Mouse (Mus musculus) liver, embryonic 14 days (tissue): ENCODE results near the gene Tbcd. TPM values are rescaled to one million over a fixed set of nuclear protein-coding genes. Genes with fewer than 3 reads are reported as not detected.

ENCODE experiments used
- polyA plus RNA-seq: library from polyadenylated mRNA; depleted of rRNA; stranded (reverse); fragments of >200 nt; gene quantifications from 2 replicates; pipeline ENCODE4 v1.2.3, GENCODE M21; 2012; rRNA removed

Tbcd gene
- polyA plus RNA-seq: 16.7 and 19.3 TPM in 2 replicates

GRCm38 (mm10) chr11:121451753-121452635 is at the start of gene Tbcd:
Tbcd (plus strand) TSS chr11:121451949.

GRCm38 (mm10) chr11:121420830-121421552 is 30.8 kb upstream of the Tbcd start, which contains the start of gene Fn3krp:
Fn3krp (plus strand) TSS chr11:121421401.

GRCm38 (mm10) chr11:121434156-121435155 is 17.3 kb upstream of the Tbcd start, which contains the start of gene Fn3k:
Fn3k (plus strand) TSS chr11:121434913.

DNA sequence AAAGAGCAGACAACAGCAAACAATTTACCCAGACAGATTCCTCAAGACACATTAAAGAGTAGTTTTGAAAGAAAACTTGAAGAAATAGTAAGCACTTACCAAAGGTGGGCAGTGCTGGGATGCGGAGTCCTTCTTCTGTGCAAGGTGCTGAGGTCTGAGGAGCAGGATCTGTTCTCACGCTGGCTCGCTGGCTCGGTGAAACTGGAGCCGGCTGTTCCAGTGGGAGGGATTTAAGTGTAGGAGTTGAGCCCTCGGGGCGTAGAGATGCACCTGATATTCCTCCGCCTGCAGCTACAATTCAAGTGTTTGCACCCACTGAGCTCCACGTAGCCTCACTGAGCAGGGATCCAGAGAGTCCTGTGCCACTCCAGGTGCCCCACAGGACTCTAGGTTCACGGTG is 67.4 kb downstream of the Tbcd start, which contains the start of gene Zfp750:
Gene Zfp750 (minus strand): TSS at position 203 of the 400 bp plus-strand sequence.

Other genes starting within 250 kb of the Tbcd start
- gene Hexdc, start 247.5 kb upstream of the Tbcd start, polyA plus RNA-seq: 6.9 and 8.6 TPM in 2 replicates
- gene Ogfod3, start 247.2 kb upstream of the Tbcd start, polyA plus RNA-seq: 5.6 and 5.9 TPM in 2 replicates
- 14.7 and 18.6 TPM in 2 replicates for gene Cybc1, start 222.6 kb upstream of the Tbcd start, polyA plus RNA-seq
- 40.0 and 45.3 TPM in 2 replicates for gene Narf, start 214.7 kb upstream of the Tbcd start, polyA plus RNA-seq
- 8.5 and 9.7 TPM in 2 replicates for gene Foxk2, start 192.0 kb upstream of the Tbcd start, polyA plus RNA-seq
- gene Wdr45b, start 97.5 kb upstream of the Tbcd start, polyA plus RNA-seq: 14.8 and 16.9 TPM in 2 replicates
- gene Rab40b, start 63.7 kb upstream of the Tbcd start, polyA plus RNA-seq: 0.18 and 0.33 TPM in 2 replicates
- gene Fn3krp, start 30.5 kb upstream of the Tbcd start, polyA plus RNA-seq: 22.8 and 26.2 TPM in 2 replicates
- gene Fn3k, start 17.0 kb upstream of the Tbcd start, polyA plus RNA-seq: 32.8 and 40.2 TPM in 2 replicates
- gene Zfp750, start 67.4 kb downstream of the Tbcd start, polyA plus RNA-seq: 0.12 and 0.18 TPM in 2 replicates
- gene B3gntl1, start 221.2 kb downstream of the Tbcd start, polyA plus RNA-seq: 1.3 and 1.5 TPM in 2 replicates
- 2.1 and 2.5 TPM in 2 replicates for gene Metrnl, start 249.6 kb downstream of the Tbcd start, polyA plus RNA-seq